Mouse (Mus musculus): ENCODE results near the gene Ybx3. TPM values are rescaled to one million over a fixed set of nuclear protein-coding genes. Genes with fewer than 3 reads are reported as not detected.

Ybx3 gene
- polyA plus RNA-seq, 1 experiment from 2014 or later: 58.4 TPM

DNA sequence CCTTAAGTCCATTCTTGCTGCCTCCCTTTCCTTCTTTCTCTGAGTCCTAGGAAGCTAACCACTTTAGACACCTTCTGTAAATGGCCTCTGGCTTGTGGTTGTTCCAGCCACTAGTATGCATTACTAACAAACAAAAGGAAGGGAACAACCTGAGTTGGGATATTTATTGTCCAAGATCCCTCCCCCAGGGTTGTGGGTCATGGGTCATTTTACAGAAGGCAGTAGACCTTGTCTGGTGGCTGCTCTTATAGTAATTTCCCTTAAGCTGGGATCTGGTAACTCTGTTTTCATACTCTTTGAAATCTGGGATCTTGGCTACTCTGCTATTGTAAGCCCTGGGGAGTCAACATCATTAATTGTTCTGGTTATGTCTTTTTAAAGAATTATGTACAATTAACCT, 18.7 kb upstream of the Ybx3 start:
- no peak overlapping the region for H3K4me2 ChIP-seq
- H3K9ac ChIP-seq (ENCODE audit: low read depth, low read length): no peak overlapping the region
- no peak overlapping the region for H3K27ac ChIP-seq (ENCODE audit: low read depth, low read length)
- no peaks in the 10 kb centered on the region for H3K4me1 ChIP-seq (ENCODE audit: control insufficient read depth, insufficient read depth, low read length)
- no peak overlapping the region for H3K4me3 ChIP-seq (ENCODE audit: low read depth, low read length)
- no peaks in the 10 kb centered on the region for H3K36me3 ChIP-seq (ENCODE audit: control insufficient read depth, insufficient read depth, low read length)
- ATAC-seq (replicated peaks; ENCODE audit: insufficient number of reproducible peaks, low FRiP score, low TSS enrichment): no peak
- no peaks in the 10 kb centered on the region for H3K9me3 ChIP-seq (replicated peaks; ENCODE audit: control insufficient read depth, low read length)
- no peaks in the 10 kb centered on the region for H3K27me3 ChIP-seq (ENCODE audit: control insufficient read depth, insufficient read depth, low read length)

DNA sequence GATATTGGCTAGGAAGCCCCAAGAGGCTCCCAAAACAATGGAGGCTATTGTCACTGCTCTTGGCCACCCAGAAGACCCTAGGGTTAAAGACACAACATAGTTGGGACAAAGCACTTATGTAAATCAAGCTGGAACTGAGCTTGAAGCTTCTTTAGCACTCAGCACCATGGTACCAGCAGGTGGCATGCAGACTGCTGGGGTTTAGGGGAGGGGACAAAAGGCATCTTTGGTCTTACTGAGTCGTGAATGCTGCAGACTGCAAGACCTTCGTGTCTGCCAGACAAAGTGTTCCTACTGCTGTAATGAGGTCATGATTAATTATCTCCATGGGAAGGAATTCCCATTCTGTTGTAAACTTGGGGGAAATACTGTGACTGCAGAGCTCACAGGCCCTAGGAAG, 17.6 kb upstream of the Ybx3 start:
- no peak overlapping the region for H3K9ac ChIP-seq (ENCODE audit: low read depth, low read length)
- WGBS (ENCODE audit: insufficient replicate concordance): 7% methylated on average over 2 of the region's 2 CpGs
- H3K4me3 ChIP-seq (ENCODE audit: low read depth, low read length): no peak overlapping the region
- no peaks in the 10 kb centered on the region for H3K4me1 ChIP-seq (ENCODE audit: control insufficient read depth, insufficient read depth, low read length)
- H3K27me3 ChIP-seq (ENCODE audit: control insufficient read depth, insufficient read depth, low read length): no peaks in the 10 kb centered on the region
- H3K27ac ChIP-seq (ENCODE audit: low read depth, low read length): no peak overlapping the region
- H3K9me3 ChIP-seq (replicated peaks; ENCODE audit: control insufficient read depth, low read length): no peaks in the 10 kb centered on the region
- H3K4me2 ChIP-seq: no peak overlapping the region
- no peak for ATAC-seq (replicated peaks; ENCODE audit: insufficient number of reproducible peaks, low FRiP score, low TSS enrichment)
- no peaks in the 10 kb centered on the region for H3K36me3 ChIP-seq (ENCODE audit: control insufficient read depth, insufficient read depth, low read length)

DNA sequence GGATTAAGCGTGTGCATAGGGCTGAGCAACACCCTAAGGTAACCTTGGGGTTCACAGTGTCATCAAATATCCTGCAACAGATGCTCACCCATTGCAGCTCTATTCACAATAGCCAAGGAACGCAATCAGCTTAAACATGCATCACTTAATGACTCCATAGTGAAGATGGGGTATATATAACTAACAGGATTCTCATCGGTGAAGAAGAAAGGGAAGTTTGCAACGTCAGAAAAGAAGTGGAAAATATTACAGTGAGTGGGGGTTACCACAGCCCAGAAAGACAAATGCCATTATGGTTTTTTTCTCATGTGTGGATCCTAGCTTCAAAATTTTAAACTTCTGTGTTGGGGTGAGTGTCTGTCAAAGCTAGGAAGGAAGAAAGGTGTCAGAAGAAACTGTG, 16.9 kb upstream of the Ybx3 start:
- Histone ChIP-seq H3K4me3 (ENCODE audit: low read depth, low read length) (no peak overlapping the region), H3K27ac (ENCODE audit: low read depth, low read length) (no peak overlapping the region), H3K4me2 (no peak overlapping the region), H3K9ac (ENCODE audit: low read depth, low read length) (no peak overlapping the region), H3K4me1 (ENCODE audit: control insufficient read depth, insufficient read depth, low read length) (no peaks in the 10 kb centered on the region), H3K27me3 (ENCODE audit: control insufficient read depth, insufficient read depth, low read length) (no peaks in the 10 kb centered on the region), H3K36me3 (ENCODE audit: control insufficient read depth, insufficient read depth, low read length) (no peaks in the 10 kb centered on the region), H3K9me3 (replicated peaks; ENCODE audit: control insufficient read depth, low read length) (no peaks in the 10 kb centered on the region)
- ATAC-seq (replicated peaks; ENCODE audit: insufficient number of reproducible peaks, low FRiP score, low TSS enrichment): no peak
- WGBS (ENCODE audit: insufficient replicate concordance): 71% methylated on average over 4 of the region's 4 CpGs

DNA sequence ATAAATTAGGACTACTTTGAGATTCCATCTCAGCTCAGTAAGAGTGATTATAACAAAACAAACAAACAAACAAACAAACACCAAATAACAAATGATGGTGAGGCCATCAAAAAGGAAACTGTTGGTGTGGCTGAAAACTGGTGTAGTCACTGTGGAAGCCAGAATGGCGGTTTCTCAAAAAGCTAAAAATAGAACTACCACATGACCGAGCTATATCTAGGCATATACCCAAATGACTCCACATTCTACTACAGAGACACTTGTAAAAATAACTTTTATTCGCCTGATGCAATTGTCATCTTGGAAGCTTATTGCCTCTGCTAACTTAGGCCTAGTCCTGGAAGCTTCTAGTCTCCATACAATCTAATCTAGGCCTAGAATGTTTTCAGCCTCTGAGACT, 16.0 kb upstream of the Ybx3 start:
- no peaks in the 10 kb centered on the region for H3K4me1 ChIP-seq (ENCODE audit: control insufficient read depth, insufficient read depth, low read length)
- no peaks in the 10 kb centered on the region for H3K9me3 ChIP-seq (replicated peaks; ENCODE audit: control insufficient read depth, low read length)
- no peak for ATAC-seq (replicated peaks; ENCODE audit: insufficient number of reproducible peaks, low FRiP score, low TSS enrichment)
- H3K36me3 ChIP-seq (ENCODE audit: control insufficient read depth, insufficient read depth, low read length): no peaks in the 10 kb centered on the region
- H3K4me3 ChIP-seq (ENCODE audit: low read depth, low read length): no peak overlapping the region
- no peak overlapping the region for H3K27ac ChIP-seq (ENCODE audit: low read depth, low read length)
- H3K9ac ChIP-seq (ENCODE audit: low read depth, low read length): no peak overlapping the region
- H3K4me2 ChIP-seq: no peak overlapping the region
- no peaks in the 10 kb centered on the region for H3K27me3 ChIP-seq (ENCODE audit: control insufficient read depth, insufficient read depth, low read length)
- 70% methylated on average over 3 of the region's 3 CpGs for WGBS (ENCODE audit: insufficient replicate concordance)

DNA sequence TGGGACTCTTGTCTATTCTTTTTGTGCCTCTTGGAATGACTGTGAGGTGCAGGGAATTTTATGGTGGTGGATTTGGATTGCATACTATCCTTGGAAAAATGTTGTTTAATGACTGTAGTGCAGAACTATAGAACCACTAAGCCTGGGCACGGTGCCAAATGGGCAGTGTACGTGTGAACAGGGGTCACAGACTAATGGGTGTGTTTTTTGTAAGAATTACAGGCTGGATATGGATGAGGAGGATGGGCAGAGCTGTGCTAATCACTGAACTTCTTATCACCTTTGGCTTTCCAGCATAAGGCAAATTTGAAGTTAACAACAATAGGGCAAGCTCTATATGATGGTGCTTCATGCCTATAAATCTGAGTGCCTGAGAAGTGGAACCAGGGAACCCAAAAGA, 14.8 kb upstream of the Ybx3 start:
- no peaks in the 10 kb centered on the region for H3K36me3 ChIP-seq (ENCODE audit: control insufficient read depth, insufficient read depth, low read length)
- H3K27me3 ChIP-seq (ENCODE audit: control insufficient read depth, insufficient read depth, low read length): no peaks in the 10 kb centered on the region
- WGBS (ENCODE audit: insufficient replicate concordance): 57% methylated on average over 2 of the region's 2 CpGs
- no peak overlapping the region for H3K27ac ChIP-seq (ENCODE audit: low read depth, low read length)
- no peak overlapping the region for H3K9ac ChIP-seq (ENCODE audit: low read depth, low read length)
- no peak for ATAC-seq (replicated peaks; ENCODE audit: insufficient number of reproducible peaks, low FRiP score, low TSS enrichment)
- H3K9me3 ChIP-seq (replicated peaks; ENCODE audit: control insufficient read depth, low read length): no peaks in the 10 kb centered on the region
- H3K4me1 ChIP-seq (ENCODE audit: control insufficient read depth, insufficient read depth, low read length): no peaks in the 10 kb centered on the region
- no peak overlapping the region for H3K4me2 ChIP-seq
- H3K4me3 ChIP-seq (ENCODE audit: low read depth, low read length): no peak overlapping the region

DNA sequence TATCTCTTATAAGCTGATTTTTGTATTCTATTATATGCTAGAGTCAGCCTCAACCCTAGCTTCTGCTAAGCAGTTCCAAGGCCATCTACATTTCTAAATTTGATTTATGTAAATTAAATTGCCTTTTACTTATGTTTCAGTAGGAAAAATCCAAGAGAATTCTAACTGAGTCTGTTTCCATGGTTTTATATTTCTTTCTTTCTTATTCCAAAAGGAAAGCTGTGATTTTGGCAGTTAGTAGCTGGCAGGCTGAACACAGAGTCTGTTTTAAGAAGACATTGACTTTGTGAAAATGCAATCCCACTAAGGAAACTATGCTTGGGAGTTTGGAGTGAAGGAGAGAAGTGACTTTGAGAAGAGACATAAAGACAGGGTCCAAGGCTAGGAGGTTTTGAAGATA, 14.3 kb upstream of the Ybx3 start:
- no peaks in the 10 kb centered on the region for H3K36me3 ChIP-seq (ENCODE audit: control insufficient read depth, insufficient read depth, low read length)
- no peak for ATAC-seq (replicated peaks; ENCODE audit: insufficient number of reproducible peaks, low FRiP score, low TSS enrichment)
- no peaks in the 10 kb centered on the region for H3K9me3 ChIP-seq (replicated peaks; ENCODE audit: control insufficient read depth, low read length)
- no peaks in the 10 kb centered on the region for H3K4me1 ChIP-seq (ENCODE audit: control insufficient read depth, insufficient read depth, low read length)
- no peaks in the 10 kb centered on the region for H3K27me3 ChIP-seq (ENCODE audit: control insufficient read depth, insufficient read depth, low read length)
- H3K9ac ChIP-seq (ENCODE audit: low read depth, low read length): no peak overlapping the region
- no peak overlapping the region for H3K4me3 ChIP-seq (ENCODE audit: low read depth, low read length)
- H3K4me2 ChIP-seq: no peak overlapping the region
- no peak overlapping the region for H3K27ac ChIP-seq (ENCODE audit: low read depth, low read length)

DNA sequence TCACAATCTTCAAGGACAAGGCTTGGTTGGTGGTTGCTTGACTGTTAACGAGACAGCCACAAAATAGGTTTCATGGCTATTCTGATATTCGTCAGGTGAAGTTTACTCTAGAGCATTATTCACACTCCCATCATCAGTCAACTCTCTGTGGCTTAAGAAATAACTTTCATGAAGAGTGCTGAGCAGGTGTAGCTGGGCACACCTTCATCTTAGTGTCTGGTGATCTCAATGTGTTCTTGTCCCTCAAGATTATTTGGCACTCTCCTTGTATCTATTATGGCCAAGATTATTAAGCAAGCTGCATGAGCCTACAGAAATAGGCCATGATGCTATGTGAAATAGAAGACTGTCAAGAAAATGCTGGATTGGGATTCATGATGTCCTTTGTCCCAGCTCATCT, 13.0 kb upstream of the Ybx3 start:
- no peaks in the 10 kb centered on the region for H3K9me3 ChIP-seq (replicated peaks; ENCODE audit: control insufficient read depth, low read length)
- no peak overlapping the region for H3K27ac ChIP-seq (ENCODE audit: low read depth, low read length)
- no peaks in the 10 kb centered on the region for H3K36me3 ChIP-seq (ENCODE audit: control insufficient read depth, insufficient read depth, low read length)
- no peaks in the 10 kb centered on the region for H3K27me3 ChIP-seq (ENCODE audit: control insufficient read depth, insufficient read depth, low read length)
- no peak overlapping the region for H3K9ac ChIP-seq (ENCODE audit: low read depth, low read length)
- no peak overlapping the region for H3K4me3 ChIP-seq (ENCODE audit: low read depth, low read length)
- ATAC-seq (replicated peaks; ENCODE audit: insufficient number of reproducible peaks, low FRiP score, low TSS enrichment): no peak
- no peak overlapping the region for H3K4me2 ChIP-seq
- 95% methylated on average over 2 of the region's 2 CpGs for WGBS (ENCODE audit: insufficient replicate concordance)
- H3K4me1 ChIP-seq (ENCODE audit: control insufficient read depth, insufficient read depth, low read length): no peaks in the 10 kb centered on the region

DNA sequence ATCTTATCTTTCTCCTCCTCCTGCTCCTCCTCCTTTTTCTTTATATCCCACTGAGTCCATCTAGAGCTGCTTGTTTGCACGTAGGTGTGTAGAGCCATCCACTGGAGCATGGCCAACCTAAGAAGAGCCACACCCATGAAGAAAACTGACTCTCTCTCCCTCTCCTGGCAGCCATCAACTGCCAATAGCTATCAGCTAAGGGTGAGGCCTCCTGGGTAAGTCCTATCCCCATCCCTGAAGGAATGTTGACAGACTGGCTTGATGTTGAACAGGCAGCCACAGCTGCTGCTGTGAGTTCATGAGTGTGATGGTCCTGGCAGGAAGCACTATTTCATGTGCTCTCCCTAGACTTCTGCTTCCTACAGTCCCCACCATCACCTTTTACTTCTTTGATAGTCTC, 8.4 kb upstream of the Ybx3 start:
- Histone ChIP-seq H3K9ac (ENCODE audit: low read depth, low read length) (no peak overlapping the region), H3K9me3 (replicated peaks; ENCODE audit: control insufficient read depth, low read length) (no peaks in the 10 kb centered on the region), H3K4me3 (ENCODE audit: low read depth, low read length) (no peak overlapping the region), H3K36me3 (ENCODE audit: control insufficient read depth, insufficient read depth, low read length) (no peaks in the 10 kb centered on the region), H3K4me2 (no peak overlapping the region), H3K27ac (ENCODE audit: low read depth, low read length) (no peak overlapping the region), H3K27me3 (ENCODE audit: control insufficient read depth, insufficient read depth, low read length) (no peaks in the 10 kb centered on the region), H3K4me1 (ENCODE audit: control insufficient read depth, insufficient read depth, low read length) (no peaks in the 10 kb centered on the region)
- ATAC-seq (replicated peaks; ENCODE audit: insufficient number of reproducible peaks, low FRiP score, low TSS enrichment): no peak; the same call in 1 of the 2 replicates
- WGBS (ENCODE audit: insufficient replicate concordance): 15% methylated on average over 1 of the region's 1 CpGs

DNA sequence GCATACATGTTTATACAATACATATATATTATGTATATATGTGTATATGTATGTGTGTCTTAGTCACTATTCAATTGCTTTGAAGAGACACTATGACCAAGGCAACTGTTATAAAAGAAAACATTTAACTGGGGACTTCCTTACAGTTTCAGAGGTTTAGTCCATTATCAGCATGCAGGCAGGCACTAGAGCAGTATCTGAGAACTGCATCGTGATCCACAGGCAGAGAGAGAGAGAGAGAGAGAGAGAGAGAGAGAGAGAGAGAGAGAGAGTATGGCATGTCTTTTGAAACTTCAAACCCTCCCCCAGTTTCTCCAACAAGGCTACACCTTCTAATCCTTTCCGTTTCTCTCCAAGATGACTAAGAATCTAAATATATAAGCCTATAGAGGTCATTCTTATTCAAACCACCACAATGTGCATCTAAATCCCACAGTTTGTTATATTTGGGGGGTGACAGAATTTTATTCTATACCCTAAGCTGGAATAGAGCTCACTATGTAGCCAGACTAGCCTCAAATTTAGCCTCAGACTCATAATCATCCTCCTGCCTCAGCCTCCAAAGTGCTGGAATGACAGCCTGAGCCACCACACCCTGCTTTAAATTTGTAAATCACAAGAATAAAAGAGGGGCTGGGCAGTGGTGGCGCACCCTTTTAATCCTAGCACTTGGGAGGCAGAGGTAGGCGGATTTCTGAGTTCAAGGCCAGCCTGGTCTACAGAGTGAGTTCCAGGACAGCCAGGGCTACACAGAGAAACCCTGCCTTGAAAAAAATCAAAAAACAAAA, 5.8 kb upstream of the Ybx3 start:
- H3K36me3 ChIP-seq (ENCODE audit: control insufficient read depth, insufficient read depth, low read length): no peaks in the 10 kb centered on the region
- no peak overlapping the region for H3K9ac ChIP-seq (ENCODE audit: low read depth, low read length)
- H3K4me3 ChIP-seq (ENCODE audit: low read depth, low read length): no peak overlapping the region
- no peak for ATAC-seq (replicated peaks; ENCODE audit: insufficient number of reproducible peaks, low FRiP score, low TSS enrichment)
- no peak overlapping the region for H3K4me2 ChIP-seq
- 55% methylated on average over 4 of the region's 4 CpGs for WGBS (ENCODE audit: insufficient replicate concordance)
- H3K27ac ChIP-seq (ENCODE audit: low read depth, low read length): no peak overlapping the region
- H3K9me3 ChIP-seq (replicated peaks; ENCODE audit: control insufficient read depth, low read length): no peaks in the 10 kb centered on the region
- H3K4me1 ChIP-seq (ENCODE audit: control insufficient read depth, insufficient read depth, low read length): no peaks in the 10 kb centered on the region
- no peaks in the 10 kb centered on the region for H3K27me3 ChIP-seq (ENCODE audit: control insufficient read depth, insufficient read depth, low read length)
